Mouse (Mus musculus): ENCODE data around the gene Npas3.
"Not testable (repeated sequence)": the region's sequence is repeated elsewhere in the genome, so short reads cannot be mapped to it uniquely, and the experiment has no call there.

Npas3 gene

DNA sequence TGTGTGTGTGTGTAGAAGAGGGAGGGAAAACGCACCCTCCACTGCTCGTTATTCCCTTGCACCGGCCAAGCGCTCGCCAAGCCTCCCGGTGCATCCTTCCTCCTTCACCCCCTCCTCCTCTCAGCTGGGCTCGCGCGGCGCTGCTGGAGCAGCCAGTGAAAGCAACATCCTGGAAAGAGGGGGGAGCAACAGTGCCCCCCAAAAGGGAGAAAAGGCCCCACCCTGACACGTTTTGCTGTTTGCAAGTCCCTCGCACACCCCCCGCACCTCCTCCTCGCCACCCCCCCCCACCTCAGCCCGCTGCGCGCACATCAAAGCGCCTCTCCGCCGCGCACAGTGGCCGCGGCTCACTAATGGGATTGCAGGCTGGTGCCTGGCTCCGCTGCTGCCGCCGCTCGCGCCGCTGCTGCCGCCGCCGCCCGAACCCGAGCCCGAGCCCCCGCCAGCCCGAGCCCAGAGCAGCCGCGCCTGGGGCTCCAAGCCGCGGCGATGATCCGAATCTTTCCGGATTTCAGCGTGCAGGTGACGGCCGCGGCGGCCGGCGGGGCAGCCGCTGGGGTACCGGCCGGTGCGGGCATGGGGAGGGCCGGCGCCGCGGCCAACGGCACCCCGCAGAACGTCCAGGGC is at the start of gene Npas3:
Npas3 (plus strand) TSS at position 577 of the 627 bp plus-strand sequence.
- DNase-seq (ENCODE audit: low spot score in 2 of 2) = peak; percentile 33 to 42

DNA sequence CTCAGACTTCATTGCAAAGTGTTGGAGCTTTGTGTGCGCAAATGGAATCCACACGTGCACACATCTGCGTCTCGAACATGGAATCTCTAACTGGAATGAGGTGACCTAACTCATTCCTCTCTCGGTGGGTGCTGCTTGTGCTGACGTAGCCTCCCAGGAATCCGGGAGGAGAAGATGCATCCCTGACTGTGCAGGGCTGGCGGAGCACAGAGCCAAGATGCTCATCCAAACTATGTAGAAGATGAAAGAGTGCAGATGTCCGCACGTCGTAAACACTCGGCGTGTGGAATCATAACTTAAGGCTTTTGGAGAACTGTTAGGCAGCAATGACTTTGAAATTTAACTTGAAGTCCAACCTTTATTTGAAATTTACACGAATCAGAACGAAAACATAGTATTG is 31.3 kb upstream of the Npas3 start:
- DNase-seq (ENCODE audit: low spot score in 2 of 2) = no peak

DNA sequence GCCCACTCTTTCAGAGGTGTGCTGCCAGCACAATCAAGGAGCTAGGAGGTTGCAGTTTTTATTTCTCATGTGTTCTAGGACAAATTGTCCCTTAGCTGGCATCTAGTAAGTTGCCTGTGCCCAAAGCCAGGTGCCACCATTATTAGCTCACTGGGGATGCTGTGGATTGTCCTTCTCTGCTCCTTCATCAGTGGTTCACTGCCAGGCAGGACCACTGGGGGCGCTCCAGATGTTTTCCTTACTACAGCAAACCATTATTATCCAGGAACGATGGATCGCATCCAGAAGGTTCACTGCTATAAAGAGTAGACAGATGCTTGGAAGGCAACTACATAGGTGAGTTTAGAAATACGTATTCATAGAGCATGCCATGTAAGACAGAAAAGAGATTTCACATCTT is 25.7 kb upstream of the Npas3 start:
- no peak for DNase-seq (ENCODE audit: low spot score in 2 of 2)

DNA sequence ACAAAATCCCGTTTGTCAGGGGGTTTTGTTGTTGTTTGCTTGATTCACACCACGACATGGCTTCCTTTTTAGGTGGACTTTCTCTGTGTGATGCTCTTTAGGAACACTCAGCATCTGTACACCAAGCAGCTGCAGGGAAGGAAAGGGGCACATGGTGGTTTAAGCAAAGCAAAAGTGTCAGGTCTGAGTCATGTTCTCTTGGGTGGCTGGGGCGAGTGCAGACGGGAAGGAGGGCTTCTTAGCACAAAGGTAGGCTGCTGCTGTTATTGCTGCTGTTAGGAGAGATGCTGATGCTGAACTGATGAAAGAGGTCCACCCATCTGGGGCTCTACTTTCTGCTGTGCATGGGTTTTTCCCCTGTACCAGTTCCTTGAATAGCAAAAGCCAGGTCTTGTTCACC is 21.1 kb upstream of the Npas3 start:
- no peak for DNase-seq (ENCODE audit: low spot score in 2 of 2)

DNA sequence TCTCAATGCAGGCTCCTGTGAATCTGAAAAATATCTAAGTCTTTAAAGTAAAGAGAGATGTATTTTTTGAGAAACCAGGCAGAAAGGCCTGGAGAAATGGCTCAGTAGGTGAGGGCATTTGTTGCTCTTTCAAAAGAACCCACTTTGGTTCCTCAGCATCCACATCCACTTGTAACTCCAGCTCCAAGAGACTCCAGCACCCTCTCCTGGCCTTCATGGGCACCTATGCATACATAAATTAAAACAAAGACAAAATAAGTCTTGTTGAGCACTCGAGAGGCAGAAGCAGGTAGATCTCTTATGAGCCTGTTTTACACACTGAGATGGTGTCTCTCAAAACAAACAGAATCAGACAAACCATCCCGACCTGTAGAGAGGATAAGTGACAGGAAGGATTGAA is 19.1 kb upstream of the Npas3 start:
- DNase-seq (ENCODE audit: low spot score in 2 of 2) = no peak

DNA sequence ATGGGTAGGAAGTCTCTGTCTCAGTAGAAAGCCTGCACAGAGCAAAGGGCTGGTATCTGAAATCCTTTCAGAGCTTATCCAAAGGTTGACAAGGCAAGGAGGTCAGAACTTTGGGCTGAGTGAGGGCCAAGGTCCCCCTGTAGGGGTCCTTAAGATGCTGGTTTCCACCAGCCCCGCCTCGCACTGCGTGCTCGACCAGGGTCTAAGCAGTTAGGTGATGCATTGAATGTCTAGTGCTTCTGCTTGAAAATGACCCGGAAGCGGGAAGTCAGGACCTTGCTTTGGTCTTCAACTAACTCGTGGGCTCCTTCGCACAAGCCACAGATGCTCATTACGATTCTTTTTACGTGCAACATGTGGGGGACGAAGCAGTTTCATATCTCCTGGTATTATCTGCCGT is 2.3 kb upstream of the Npas3 start:
- no peak for DNase-seq (ENCODE audit: low spot score in 2 of 2)

DNA sequence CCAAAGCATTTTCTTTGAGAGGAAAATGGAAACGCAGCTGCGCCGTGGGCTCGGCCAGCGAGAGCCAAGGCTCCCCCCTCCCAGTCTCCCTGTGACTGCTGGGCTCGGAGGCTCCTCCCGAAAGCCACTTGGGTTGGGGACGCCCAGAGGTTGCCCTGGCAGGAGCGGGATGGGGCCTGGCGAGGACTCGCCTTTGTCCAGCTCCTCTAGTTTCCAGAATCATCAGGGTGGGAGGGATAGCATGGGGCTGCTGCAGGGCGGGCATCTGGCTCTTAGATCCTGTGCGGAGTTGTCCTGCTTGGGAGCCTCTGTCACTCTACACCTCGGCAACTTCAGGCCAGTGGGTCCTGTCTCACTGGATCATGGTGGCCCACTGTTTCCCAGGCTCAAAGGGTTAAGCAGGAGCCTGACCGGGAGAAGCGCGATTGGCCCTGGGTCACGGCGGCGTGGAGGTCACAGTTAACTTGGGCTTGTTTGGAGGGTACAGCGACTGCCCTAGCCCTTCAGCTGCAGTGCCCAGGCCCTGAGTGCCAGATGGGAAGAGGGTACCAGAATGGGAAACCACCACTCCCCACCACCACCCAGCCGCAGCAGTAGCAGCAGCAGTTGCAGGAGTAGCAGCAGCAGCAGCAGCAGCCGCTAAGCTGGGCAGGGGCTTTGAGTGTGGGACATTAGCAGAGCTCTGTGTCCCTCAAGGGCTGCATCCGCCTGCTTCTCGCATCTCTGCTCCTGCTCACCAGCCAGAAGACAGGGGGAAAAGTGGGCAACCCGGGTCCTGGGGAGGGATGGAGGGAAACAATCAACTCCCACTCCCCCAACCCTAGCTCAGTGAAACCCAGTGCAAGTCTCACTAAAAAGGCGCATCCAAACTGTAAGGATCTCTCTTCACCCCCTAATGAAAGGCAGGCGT is 1.6 kb upstream of the Npas3 start:
- DNase-seq (ENCODE audit: low spot score in 2 of 2) = peak in 1 of 2 experiments; percentile 37

DNA sequence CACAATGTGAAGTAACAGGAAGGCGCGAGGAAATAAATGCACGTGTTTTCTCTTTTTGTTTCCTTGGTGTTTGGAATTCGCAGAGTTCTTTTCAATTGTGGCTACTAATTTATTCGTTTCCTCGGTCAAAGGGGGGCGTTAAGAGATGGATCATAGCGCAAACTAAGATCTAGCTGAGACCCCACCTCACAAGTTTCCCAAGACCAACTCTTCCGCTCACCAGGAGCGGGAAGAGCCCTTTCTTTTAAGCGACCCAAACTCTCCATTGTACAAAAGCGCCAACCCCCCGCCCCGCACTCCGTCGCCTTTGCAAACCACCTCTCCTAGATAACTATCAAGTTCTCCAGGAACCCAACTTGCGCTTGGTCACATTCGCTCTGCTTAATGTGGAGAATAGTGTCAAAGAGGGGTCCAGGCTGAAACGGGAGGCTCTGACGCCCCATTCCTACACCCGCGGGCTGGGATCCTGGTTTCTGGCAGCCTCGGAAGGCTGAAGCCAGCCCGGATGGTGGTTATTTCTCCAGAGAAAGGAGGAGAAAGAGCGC is 914 bp upstream of the Npas3 start:
- no peak for DNase-seq (ENCODE audit: low spot score in 2 of 2)

DNA sequence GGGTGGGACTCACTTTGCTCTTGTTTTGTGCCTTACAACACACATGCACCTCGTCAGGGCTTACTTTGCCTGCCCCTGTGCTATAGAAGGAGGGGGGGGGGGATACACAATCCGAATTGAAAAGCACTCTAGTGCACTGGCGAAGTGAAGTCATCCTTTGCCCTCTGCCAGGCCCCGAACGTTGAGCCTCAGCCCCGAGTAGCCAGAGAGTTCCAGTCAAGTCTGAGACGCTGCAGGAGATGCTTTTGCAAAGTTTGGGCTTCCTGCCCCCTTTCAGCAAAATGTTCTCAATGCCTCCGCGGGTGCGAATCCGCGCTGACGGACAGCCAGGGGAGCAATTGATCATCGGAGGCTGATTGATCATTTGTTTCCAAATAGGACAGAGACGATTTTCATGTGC is 319 bp downstream of the Npas3 start:
- DNase-seq (ENCODE audit: low spot score in 2 of 2) = peak in 1 of 2 experiments; percentile 23

DNA sequence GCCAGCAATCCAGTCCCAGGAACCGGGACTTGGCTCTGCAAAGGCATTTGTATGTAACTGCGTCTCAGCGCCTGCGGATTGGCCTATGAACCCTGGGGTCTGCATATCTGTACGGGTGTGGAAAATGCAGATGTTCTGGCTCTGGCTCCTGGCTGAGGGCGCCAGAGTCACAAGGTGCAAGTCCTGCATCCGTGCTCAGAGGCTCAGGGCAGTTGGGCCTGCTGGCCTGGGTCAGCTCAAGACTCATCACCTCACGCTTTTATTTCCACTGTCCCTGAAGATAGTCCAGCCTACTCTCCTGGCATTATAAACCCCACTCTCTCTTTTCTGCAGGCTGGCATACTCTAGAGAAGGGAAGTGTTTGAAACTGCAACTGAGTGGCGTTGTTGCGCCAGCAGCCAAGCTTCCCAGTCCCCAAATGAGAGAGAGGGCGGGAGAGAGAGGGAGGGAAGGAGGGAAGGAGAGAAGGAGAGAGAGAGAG is 3.3 kb downstream of the Npas3 start:
- peak in 1 of 2 experiments; percentile 24 for DNase-seq (ENCODE audit: low spot score in 2 of 2)

DNA sequence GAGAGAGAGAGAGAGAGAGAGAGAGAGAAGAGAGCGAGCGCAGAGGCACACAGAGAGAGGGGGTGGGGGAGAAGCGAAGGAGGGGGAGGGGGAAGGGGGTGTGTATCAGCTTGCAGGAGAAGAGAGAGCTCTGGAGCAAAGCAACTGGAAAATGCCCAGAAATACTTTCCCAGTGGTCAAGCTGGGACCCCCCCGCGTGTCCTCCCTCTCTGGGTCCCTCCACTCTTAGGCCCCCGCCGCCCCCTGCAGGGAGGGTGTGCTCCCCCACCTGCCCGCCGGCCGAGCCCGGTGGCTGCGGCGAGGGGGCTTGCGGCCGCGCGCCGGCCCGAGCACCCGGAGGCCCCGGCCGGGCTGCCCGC is 3.7 kb downstream of the Npas3 start:
- DNase-seq (ENCODE audit: low spot score in 2 of 2) = peak in 1 of 2 experiments; percentile 47

DNA sequence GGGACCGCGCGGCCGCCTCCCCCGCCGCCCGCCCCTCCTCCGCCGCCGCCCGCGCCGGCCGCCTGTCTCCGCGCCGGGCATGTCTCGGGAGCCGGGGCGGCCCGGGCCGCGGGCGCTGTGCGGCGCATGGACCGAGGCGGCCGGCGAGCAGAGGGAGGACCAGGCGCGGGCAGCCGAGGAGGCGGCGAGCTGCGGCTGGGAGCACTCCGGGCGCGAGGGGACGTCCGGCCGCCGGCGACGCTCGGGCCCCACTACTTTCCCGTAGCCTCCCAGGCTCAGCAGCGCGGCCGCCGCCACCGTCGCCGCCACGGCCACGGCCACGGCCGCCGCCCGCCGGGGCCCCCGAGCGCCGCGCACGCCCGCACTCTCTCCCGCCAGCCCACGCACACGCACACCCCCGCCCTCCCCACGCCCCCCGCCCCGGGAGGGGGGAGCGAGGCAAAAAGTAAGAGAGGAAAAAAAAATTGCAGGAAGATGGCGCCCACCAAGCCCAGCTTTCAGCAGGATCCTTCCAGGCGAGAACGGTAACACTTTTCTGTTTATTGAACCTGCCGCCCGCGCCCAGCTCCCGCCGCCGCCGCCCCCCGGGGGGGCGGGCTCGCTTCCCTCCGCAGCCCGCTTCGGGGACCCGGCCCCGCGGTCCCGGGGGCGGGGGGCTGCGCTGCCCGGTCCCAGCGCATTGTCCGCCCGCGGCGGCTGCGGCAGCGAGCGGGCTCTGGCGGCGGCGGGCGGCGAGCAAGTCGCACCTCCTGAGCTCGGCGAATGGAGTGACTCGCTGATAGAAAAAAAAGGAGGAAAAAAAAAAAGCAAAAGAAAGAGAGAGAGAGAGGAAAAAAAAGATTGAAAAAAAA is 4.3 kb downstream of the Npas3 start:
- DNase-seq (ENCODE audit: low spot score in 2 of 2) = peak; percentile 24 to 44

DNA sequence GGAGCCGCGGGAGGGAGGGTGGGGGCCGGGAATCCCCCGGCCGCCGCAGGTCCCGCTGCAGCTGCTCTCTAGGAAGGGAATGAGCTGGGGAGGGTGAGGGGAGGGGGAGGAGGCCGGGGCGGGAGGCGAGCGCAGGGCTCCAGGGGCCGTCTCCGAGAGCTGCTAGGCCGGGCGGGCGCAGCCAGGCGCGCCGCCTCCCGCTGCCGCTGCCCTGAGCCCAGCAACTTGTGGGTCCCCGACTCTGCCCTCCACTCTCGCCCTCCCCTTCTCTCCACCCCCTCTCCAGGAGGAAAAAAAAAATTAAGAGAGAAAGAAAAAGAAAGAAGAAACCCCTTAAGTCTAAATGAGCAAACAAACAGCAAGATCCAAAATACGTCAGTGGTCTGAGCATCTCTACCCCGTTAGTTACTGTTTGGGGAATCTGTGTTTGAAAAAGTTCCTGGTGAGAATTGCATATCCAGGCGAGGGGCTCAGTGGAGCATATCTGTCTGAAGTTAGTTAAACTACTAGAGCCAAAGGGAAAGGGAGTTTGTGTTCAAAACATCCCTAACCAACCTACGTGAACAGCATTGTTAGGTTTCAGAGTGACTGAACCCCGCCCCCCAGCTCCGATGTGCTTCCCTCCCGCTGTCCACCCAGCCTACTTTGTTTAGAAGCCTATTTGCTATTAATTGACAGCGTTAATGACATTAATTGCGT is 5.1 kb downstream of the Npas3 start:
- DNase-seq (ENCODE audit: low spot score in 2 of 2) = peak in 1 of 2 experiments; percentile 47

DNA sequence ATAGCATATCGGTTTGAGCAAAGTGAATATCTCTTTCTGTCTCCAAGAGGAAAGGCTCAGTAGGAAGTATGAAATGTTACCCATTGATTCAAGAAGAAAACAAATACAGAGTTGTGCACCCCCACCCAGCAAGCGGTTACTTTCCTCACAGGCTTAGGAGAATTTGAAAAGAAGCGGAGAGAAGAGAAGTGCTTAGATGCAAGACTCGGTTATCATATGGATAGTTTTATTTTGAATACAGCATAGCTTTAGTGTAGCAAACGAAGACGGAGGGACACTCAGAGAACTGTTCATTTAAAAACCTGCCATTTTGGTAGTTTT is 5.6 kb downstream of the Npas3 start:
- no peak for DNase-seq (ENCODE audit: low spot score in 2 of 2)

DNA sequence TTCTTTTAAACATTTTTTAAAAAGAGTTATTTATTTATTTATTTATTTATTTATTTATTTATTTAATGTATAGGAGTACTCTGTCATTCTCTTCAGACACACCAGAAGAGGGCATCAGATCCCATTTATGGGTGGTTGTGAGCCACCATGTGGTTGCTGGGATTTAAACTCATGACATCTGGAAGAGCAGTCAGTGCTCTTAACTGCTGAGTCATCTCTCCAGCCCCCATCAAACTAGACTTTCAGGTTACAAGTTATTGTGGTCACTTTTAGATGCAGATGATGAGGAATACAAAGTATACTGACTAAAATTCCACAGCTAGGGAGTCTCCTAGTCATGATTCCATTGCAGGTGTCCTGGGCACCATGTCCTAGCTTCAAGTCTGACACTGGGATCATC is 26.0 kb downstream of the Npas3 start:
- not testable (repeated sequence) for DNase-seq (ENCODE audit: low spot score in 2 of 2)

DNA sequence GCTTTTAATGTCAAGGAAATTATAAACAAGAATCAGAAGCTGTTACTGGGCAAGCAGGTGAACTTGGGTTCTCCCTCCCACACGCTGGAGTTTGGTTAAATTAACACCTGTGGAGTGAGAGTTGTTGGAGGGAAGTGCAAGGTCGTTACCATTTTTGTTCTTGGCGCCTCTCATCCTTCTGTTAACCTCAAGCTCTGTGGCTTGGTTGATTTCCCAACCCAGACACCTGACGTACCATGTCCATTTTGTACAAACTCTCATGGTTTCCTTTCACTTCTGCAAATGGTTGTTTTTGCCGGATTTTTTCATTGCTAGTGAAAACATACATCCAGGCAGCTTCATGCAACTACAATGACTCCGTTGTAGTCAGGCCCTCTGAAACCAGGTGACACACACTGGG is 28.9 kb downstream of the Npas3 start:
- no peak for DNase-seq (ENCODE audit: low spot score in 2 of 2)

DNA sequence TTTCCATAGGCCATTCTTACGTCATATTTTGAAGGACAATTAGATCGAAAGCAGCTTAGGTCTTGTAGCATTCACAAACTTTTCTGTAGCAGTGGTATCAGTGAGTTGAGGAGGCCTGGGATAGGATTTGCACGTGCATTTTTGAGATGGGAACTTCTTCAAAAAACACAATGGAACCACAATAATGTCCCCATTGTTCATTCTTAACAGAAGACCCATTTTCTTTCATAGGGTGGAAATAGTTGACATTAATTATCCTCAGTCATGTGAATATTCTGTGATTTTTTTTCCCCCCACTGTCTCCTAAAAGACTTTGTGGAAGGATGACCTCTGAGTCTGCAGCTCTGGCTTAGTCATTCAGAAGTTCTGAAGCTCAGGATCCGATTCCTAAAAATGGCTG is 41.9 kb downstream of the Npas3 start:
- no peak for DNase-seq (ENCODE audit: low spot score in 2 of 2)

DNA sequence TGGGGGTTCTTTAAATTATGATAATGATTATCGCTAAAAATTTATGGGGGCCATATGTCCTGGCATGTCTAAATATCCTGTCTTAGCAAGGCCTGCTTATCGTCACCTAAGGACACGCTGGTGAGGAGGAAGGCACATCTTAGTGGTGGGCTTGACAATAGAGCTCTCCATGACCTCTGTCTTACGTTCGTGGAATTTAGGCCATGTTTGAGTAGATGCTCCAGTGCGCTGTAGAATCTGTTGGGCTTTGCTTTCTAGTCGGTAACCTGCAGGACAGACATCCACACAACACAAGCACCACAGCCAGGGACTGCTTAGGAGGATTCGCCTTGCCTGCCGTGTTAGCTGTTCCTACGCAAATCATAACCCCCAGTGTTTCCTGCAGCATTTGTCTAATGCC is 42.4 kb downstream of the Npas3 start:
- DNase-seq (ENCODE audit: low spot score in 2 of 2) = no peak

DNA sequence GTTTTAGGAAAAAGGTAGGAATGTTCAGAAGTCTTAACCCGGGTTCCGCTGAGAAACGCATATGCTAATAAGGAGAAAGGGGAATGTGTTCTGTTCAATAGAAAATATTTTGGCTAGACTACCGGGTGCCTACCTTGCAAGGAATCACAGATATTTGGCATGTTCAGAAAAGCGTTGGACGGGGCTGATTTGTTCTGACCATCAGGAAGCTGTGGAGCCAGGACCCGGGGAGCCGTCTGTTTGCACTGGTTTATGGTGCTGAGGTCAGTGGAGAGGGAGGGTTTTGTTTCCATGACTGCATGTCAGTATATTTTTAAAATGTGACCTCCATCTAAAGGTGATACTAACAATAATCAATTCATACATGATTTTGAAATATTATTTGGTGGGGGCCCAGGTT is 43.5 kb downstream of the Npas3 start:
- no peak for DNase-seq (ENCODE audit: low spot score in 2 of 2)

DNA sequence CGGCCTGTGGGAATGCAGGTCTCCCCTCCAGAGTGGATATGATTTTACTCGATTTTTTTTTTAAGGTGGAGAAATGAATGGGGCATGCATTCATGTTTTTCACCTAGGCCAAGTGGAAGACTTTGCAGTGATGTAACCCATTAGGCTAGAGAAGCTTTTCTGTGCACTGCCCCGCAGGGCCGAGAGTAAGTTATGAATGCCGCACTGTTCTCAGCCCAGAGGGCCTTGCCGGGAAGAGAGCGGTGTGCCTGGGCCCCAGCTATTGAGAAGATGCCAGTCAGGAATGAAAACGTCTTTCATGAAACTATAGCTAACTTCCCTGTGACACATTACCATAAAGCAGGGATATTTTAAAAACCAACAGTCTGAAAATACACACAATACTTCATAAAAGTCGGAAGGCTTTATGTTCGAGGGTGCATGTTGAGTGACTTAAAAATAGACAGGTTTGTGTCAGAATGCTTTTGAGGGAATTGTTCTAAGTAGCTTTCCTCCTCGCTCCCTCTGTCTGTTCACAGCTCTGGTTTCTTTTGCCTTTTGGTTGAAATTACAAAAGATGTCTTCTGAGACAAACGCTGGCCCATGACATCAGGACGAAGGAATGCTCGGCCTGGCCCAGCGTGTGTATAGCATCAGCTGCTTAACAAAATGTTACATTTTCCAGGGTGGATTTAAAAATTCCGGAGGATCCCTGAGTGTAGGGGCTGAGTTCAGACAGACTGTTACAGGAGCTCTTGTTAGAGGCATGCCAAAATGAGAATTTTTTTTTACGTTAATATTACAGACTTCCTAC is 44.2 kb downstream of the Npas3 start:
- DNase-seq (ENCODE audit: low spot score in 2 of 2) = no peak

DNA sequence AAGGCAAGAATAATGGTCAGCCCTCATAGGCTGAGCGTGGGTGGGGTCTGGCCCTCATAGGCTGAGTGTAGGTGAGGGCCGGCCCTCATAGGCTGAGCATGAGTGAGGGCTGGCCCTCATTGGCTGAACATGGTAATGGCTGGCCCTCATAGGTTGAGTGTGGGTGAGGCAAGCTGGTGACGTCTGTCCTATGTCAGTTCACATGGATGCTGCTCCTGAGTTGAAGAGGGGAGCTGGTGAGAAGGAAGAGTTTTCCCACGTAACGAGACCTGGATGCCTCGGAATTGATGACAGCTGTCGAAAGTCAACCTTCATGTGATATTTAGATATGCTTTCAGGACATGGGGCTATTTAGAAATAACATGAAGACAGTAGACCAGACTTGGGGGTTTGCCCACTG is 45.5 kb downstream of the Npas3 start:
- DNase-seq (ENCODE audit: low spot score in 2 of 2) = no peak

Measured in cerebellum, postnatal 4 days (tissue).